ENCODE assay signal across 8 mouse cellular contexts in the genomic region with DNA sequence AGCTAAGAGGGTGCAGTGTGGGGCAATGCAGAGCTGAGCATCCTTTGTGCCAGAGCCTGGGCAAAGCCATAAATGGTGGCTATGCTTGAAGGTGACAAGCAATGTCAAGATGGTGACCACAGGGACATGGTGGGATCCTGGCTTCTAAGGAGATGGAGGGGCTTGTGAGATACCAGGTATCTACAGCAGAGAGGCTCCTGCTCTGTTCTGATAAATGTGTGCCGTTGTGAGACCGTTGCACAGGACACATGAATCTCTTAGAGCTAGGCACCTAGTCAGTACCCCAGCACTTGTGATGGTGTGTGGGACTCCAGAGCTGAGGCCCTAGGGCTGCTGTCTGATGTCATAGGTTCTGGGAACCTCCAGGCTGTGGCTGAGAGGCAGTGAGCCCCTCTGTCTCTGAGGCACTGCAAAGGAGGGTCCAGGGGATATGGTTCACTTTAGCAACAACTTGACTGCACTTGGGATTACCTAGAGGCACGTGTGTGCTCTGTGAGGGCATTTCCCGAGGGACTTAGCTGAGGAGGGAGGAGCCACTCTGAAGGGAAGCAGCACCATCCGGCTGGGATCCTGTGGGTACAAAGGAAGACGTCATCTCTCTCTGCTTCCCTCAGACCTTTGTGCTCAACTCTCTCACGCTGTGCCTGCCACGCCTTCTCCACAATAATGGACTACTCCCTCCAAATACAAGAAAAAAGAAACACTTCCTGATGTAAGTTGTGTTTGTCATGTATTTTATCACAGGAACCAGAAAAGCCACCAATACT.
DNase-seq lines count a peak whose midpoint lies in the region; ATAC-seq lines count a peak whose summit lies in the region.

No protein-coding gene starts in this region.

- H3K27ac ChIP-seq in heart, embryonic 16.5 days (ENCODE audit: low read length): no peak overlapping the region
- H3K27ac ChIP-seq in forebrain, embryonic 16.5 days (ENCODE audit: low read length): peak overlapping the region; percentile 95
- H3K27ac ChIP-seq in midbrain, embryonic 13.5 days: peak overlapping the region; percentile 97

- H3K36me3 ChIP-seq in heart, embryonic 16.5 days (ENCODE audit: control insufficient read depth, insufficient read depth): no peaks in the 10 kb centered on the region
- H3K36me3 ChIP-seq in forebrain, embryonic 16.5 days (ENCODE audit: control insufficient read depth, insufficient read depth): no peaks in the 10 kb centered on the region
- H3K36me3 ChIP-seq in midbrain, embryonic 13.5 days: no peaks in the 10 kb centered on the region

- peaks cover 11% of the 10 kb centered on the region for H3K27me3 ChIP-seq in heart, embryonic 16.5 days (ENCODE audit: control insufficient read depth, insufficient read depth, low read length)
- no peaks in the 10 kb centered on the region; the same call in 1 of the 2 replicates for H3K27me3 ChIP-seq in forebrain, embryonic 16.5 days (replicated peaks; ENCODE audit: control insufficient read depth, insufficient read depth, low read length)
- H3K27me3 ChIP-seq in midbrain, embryonic 13.5 days: peaks cover 17% of the 10 kb centered on the region

- H3K4me1 ChIP-seq in heart, embryonic 16.5 days (ENCODE audit: control insufficient read depth, insufficient read depth, low read length): peaks cover 6% of the 10 kb centered on the region
- peaks cover 54% of the 10 kb centered on the region for H3K4me1 ChIP-seq in forebrain, embryonic 16.5 days (replicated peaks; ENCODE audit: control insufficient read depth, insufficient read depth, low read length)
- H3K4me1 ChIP-seq in midbrain, embryonic 13.5 days (replicated peaks): peaks cover 66% of the 10 kb centered on the region

- DNase-seq in heart, postnatal 4 days: no peak
- peak; percentile 52 for DNase-seq in R1 (ENCODE audit: low read depth, low spot score)
- DNase-seq in adrenal gland, adult 8-10 months: no peak
- DNase-seq in frontal cortex, postnatal 25 days (ENCODE audit: low spot score in 2 of 2): no peak
- no peak for DNase-seq in layer of hippocampus, postnatal 25 days (ENCODE audit: extremely low spot score in 1 of 2, low spot score in 1 of 2)

- WGBS in heart, embryonic 16.5 days: 38% methylated on average over 8 of the region's 8 CpGs
- 25% methylated on average over 8 of the region's 8 CpGs for WGBS in forebrain, embryonic 16.5 days
- WGBS in midbrain, embryonic 13.5 days: 25% methylated on average over 8 of the region's 8 CpGs

- H3K4me3 ChIP-seq in heart, embryonic 16.5 days (ENCODE audit: low read length): no peak overlapping the region
- no peak overlapping the region for H3K4me3 ChIP-seq in forebrain, embryonic 16.5 days (replicated peaks; ENCODE audit: low read length)
- no peak overlapping the region for H3K4me3 ChIP-seq in midbrain, embryonic 13.5 days (replicated peaks)

- no peaks in the 10 kb centered on the region for H3K9me3 ChIP-seq in heart, embryonic 16.5 days (replicated peaks; ENCODE audit: control insufficient read depth, low read length)
- no peaks in the 10 kb centered on the region for H3K9me3 ChIP-seq in forebrain, embryonic 16.5 days (ENCODE audit: control insufficient read depth, low read length)
- no peaks in the 10 kb centered on the region for H3K9me3 ChIP-seq in midbrain, embryonic 13.5 days

- no peak overlapping the region for H3K9ac ChIP-seq in heart, embryonic 16.5 days (ENCODE audit: low read length)
- H3K9ac ChIP-seq in forebrain, embryonic 16.5 days (replicated peaks; ENCODE audit: low read depth, low read length): peak overlapping the region; percentile 61
- no peak overlapping the region for H3K9ac ChIP-seq in midbrain, embryonic 13.5 days (replicated peaks)

- 0 out of 2 replicates have a peak, but pooled peaks have one; percentile 16 for ATAC-seq in heart, embryonic 16.5 days (replicated peaks; ENCODE audit: extremely low read depth, insufficient read depth, low FRiP score)
- ATAC-seq in forebrain, embryonic 16.5 days: 0 out of 2 replicates have a peak, but pooled peaks have one; percentile 13
- no peak for ATAC-seq in midbrain, embryonic 13.5 days

- no peak overlapping the region for H3K4me2 ChIP-seq in heart, embryonic 16.5 days (ENCODE audit: low read depth, low read length)
- H3K4me2 ChIP-seq in forebrain, embryonic 16.5 days (ENCODE audit: low read length): peak overlapping the region; percentile 39
- H3K4me2 ChIP-seq in midbrain, embryonic 13.5 days (replicated peaks): peak overlapping the region; percentile 28
